Comparison of ENCODE assay signal across 25 mouse cellular contexts in the genomic region with DNA sequence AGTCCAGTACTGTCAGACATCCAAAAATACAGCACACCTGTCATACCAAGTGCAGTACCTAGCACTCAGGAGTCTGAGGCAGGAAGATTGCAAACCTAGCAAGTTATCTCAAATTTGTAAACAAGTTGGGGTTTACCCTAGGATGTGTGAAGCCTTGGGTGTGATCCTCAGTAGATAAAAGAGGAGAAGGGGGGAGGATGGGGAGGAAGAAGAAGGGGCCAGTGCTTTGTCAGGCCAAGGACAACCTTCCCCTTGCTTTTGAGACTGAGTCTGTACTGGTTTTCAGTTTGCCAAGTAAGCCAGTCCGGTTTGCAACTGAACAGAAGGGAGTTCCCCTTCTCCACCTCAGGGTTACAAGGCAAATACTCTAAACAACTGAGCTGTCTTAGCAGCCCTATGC. TPM values are rescaled to one million over a fixed set of nuclear protein-coding genes. Genes with fewer than 3 reads are reported as not detected.
A peak's percentile ranks its signal among the peaks of the same experiment; 100 is the strongest.
DNase-seq lines count a peak whose midpoint lies in the region; ATAC-seq lines count a peak whose summit lies in the region.
"Had no signal": no experiment of that assay in that cellular context is flagged by ENCODE, and none has a peak within 500 bp of the region (broad histone marks: within the 10 kb centered on the region; RNA-seq: fewer than 3 reads in every experiment).

No protein-coding gene starts in this region.

- peak; percentile 27 for DNase-seq in A20 (ENCODE audit: low read depth, low spot score)
- DNase-seq in CD4-positive, CD25-positive, alpha-beta regulatory T cell, adult 2 months (ENCODE audit: low read depth, low spot score), result peak; percentile 31
- no peak for DNase-seq in forebrain, embryonic 14.5 days (ENCODE audit: low spot score)
- DNase-seq: adrenal gland, adult 2 months; cerebellum, adult 9-10 months; heart, postnatal 14 days; kidney, adult 11 months; kidney, postnatal 14 days; left cerebral cortex, postnatal 4 days; lung, adult 18-20 months; lung, postnatal 14 days; right cerebral cortex, adult 18-20 months; thymus, adult 18-20 months; thymus, postnatal 4 days had no signal

- no peak overlapping the region for H3K27ac ChIP-seq in kidney, embryonic 16.5 days (ENCODE audit: low read length)
- H3K27ac ChIP-seq in forebrain, embryonic 14.5 days (ENCODE audit: low read depth, low read length), result no peak overlapping the region
- no peak overlapping the region for H3K27ac ChIP-seq in forebrain, embryonic 15.5 days (replicated peaks)
- no peak overlapping the region for H3K27ac ChIP-seq in midbrain, embryonic 15.5 days
- H3K27ac ChIP-seq: embryonic facial prominence, embryonic 13.5 days; heart, embryonic 10.5 days; hindbrain, embryonic 13.5 days; midbrain, embryonic 10.5 days; neural tube, embryonic 13.5 days had no signal

- no peaks in the 10 kb centered on the region for H3K9me3 ChIP-seq in kidney, embryonic 16.5 days (ENCODE audit: low read length)
- no peaks in the 10 kb centered on the region for H3K9me3 ChIP-seq in forebrain, embryonic 14.5 days (replicated peaks; ENCODE audit: control insufficient read depth, low read length)
- no peaks in the 10 kb centered on the region for H3K9me3 ChIP-seq in forebrain, embryonic 15.5 days
- no peaks in the 10 kb centered on the region for H3K9me3 ChIP-seq in midbrain, embryonic 15.5 days
- H3K9me3 ChIP-seq: embryonic facial prominence, embryonic 13.5 days; heart, embryonic 10.5 days; hindbrain, embryonic 13.5 days; midbrain, embryonic 10.5 days; neural tube, embryonic 13.5 days had no signal

- H3K36me3 ChIP-seq in kidney, embryonic 16.5 days (ENCODE audit: insufficient read depth, low read length), result no peaks in the 10 kb centered on the region
- H3K36me3 ChIP-seq in forebrain, embryonic 14.5 days (ENCODE audit: control insufficient read depth, insufficient read depth, low read length), result no peaks in the 10 kb centered on the region
- no peaks in the 10 kb centered on the region for H3K36me3 ChIP-seq in forebrain, embryonic 15.5 days
- H3K36me3 ChIP-seq in midbrain, embryonic 15.5 days (replicated peaks), result no peaks in the 10 kb centered on the region
- H3K36me3 ChIP-seq: embryonic facial prominence, embryonic 13.5 days; heart, embryonic 10.5 days; hindbrain, embryonic 13.5 days; midbrain, embryonic 10.5 days; neural tube, embryonic 13.5 days had no signal

- no peak overlapping the region for H3K4me2 ChIP-seq in kidney, embryonic 16.5 days (replicated peaks; ENCODE audit: low read depth, low read length)
- H3K4me2 ChIP-seq in forebrain, embryonic 14.5 days (ENCODE audit: low read length), result no peak overlapping the region
- H3K4me2 ChIP-seq in forebrain, embryonic 15.5 days (replicated peaks), result no peak overlapping the region
- H3K4me2 ChIP-seq in midbrain, embryonic 15.5 days, result no peak overlapping the region
- H3K4me2 ChIP-seq: embryonic facial prominence, embryonic 13.5 days; hindbrain, embryonic 13.5 days; neural tube, embryonic 13.5 days had no signal

- ATAC-seq in hematopoietic stem cell, adult 5-6 weeks (replicated peaks in 1 of 2; ENCODE audit: insufficient read depth in 1 of 2, low FRiP score in 2 of 2, low TSS enrichment in 1 of 2, low read depth in 1 of 2, poor library complexity in 2 of 2, severe bottlenecking in 2 of 2), result peak; percentile 77 to 79
- peak; percentile 58 for ATAC-seq in megakaryocyte, adult 5-6 weeks (ENCODE audit: poor library complexity, severe bottlenecking)
- ATAC-seq in kidney, embryonic 16.5 days (ENCODE audit: low FRiP score, low TSS enrichment), result no peak
- ATAC-seq in forebrain, embryonic 14.5 days, result no peak
- ATAC-seq in forebrain, embryonic 15.5 days (replicated peaks), result no peak
- no peak for ATAC-seq in midbrain, embryonic 15.5 days (replicated peaks)
- ATAC-seq: forebrain, embryonic 16.5 days had no signal

- 76% methylated on average over 1 of the region's 1 CpGs for WGBS in kidney, embryonic 16.5 days
- 83% methylated on average over 1 of the region's 1 CpGs for WGBS in forebrain, embryonic 14.5 days
- 68% methylated on average over 1 of the region's 1 CpGs for WGBS in forebrain, embryonic 15.5 days
- 67% methylated on average over 1 of the region's 1 CpGs for WGBS in midbrain, embryonic 15.5 days

- H3K4me3 ChIP-seq in kidney, embryonic 16.5 days (ENCODE audit: low read length), result no peak overlapping the region
- no peak overlapping the region for H3K4me3 ChIP-seq in forebrain, embryonic 14.5 days (ENCODE audit: low read depth, low read length)
- no peak overlapping the region for H3K4me3 ChIP-seq in forebrain, embryonic 15.5 days
- no peak overlapping the region for H3K4me3 ChIP-seq in midbrain, embryonic 15.5 days
- H3K4me3 ChIP-seq: embryonic facial prominence, embryonic 13.5 days; heart, embryonic 10.5 days; hindbrain, embryonic 13.5 days; midbrain, embryonic 10.5 days; neural tube, embryonic 13.5 days had no signal

- H3K27me3 ChIP-seq in kidney, embryonic 16.5 days (ENCODE audit: insufficient read depth, low read length), result no peaks in the 10 kb centered on the region
- H3K27me3 ChIP-seq in forebrain, embryonic 14.5 days (replicated peaks; ENCODE audit: control insufficient read depth, insufficient read depth, low read length), result no peaks in the 10 kb centered on the region
- no peaks in the 10 kb centered on the region for H3K27me3 ChIP-seq in forebrain, embryonic 15.5 days
- no peaks in the 10 kb centered on the region for H3K27me3 ChIP-seq in midbrain, embryonic 15.5 days (replicated peaks)
- H3K27me3 ChIP-seq: embryonic facial prominence, embryonic 13.5 days; neural tube, embryonic 13.5 days had no signal

- H3K9ac ChIP-seq in kidney, embryonic 16.5 days (replicated peaks; ENCODE audit: low read length), result no peak overlapping the region
- no peak overlapping the region for H3K9ac ChIP-seq in forebrain, embryonic 14.5 days (ENCODE audit: low read length)
- no peak overlapping the region for H3K9ac ChIP-seq in forebrain, embryonic 15.5 days (replicated peaks)
- H3K9ac ChIP-seq in midbrain, embryonic 15.5 days, result no peak overlapping the region
- H3K9ac ChIP-seq: embryonic facial prominence, embryonic 13.5 days; hindbrain, embryonic 13.5 days; neural tube, embryonic 13.5 days had no signal

- no peaks in the 10 kb centered on the region for H3K4me1 ChIP-seq in kidney, embryonic 16.5 days (ENCODE audit: insufficient read depth, low read length)
- H3K4me1 ChIP-seq in forebrain, embryonic 14.5 days (ENCODE audit: control insufficient read depth, insufficient read depth, low read length), result no peaks in the 10 kb centered on the region
- no peaks in the 10 kb centered on the region for H3K4me1 ChIP-seq in forebrain, embryonic 15.5 days
- H3K4me1 ChIP-seq in midbrain, embryonic 15.5 days, result no peaks in the 10 kb centered on the region
- H3K4me1 ChIP-seq: embryonic facial prominence, embryonic 13.5 days; hindbrain, embryonic 13.5 days; midbrain, embryonic 10.5 days; neural tube, embryonic 13.5 days had no signal

RNA-seq across cellular contexts. Expression of gene St3gal6, which starts 22.1 kb away (rescaled TPM):
- total RNA-seq in hematopoietic stem cell, adult 5-6 weeks (2017), result 8.4 and 17.6 TPM in 2 replicates
- total RNA-seq in megakaryocyte, adult 5-6 weeks (2015), result 9.4 and 15.6 TPM in 2 replicates
- total RNA-seq in megakaryocyte, adult 5-6 weeks (2017), result 11.9 and 17.3 TPM in 2 replicates
- polyA plus RNA-seq in kidney, embryonic 16.5 days (2015; fragmentation: Nextera tagmentation; extraction: Ambion mirVana), result 80.5 and 89.9 TPM in 2 replicates
- polyA plus RNA-seq in forebrain, embryonic 14.5 days (2014; fragmentation: Nextera tagmentation; extraction: Ambion mirVana), result 7.8 and 8.3 TPM in 2 replicates
- 4.3 and 6.8 TPM in 2 replicates for polyA plus RNA-seq in forebrain, embryonic 15.5 days (2015; fragmentation: Nextera tagmentation; extraction: Ambion mirVana)
- 12.1 and 13.6 TPM in 2 replicates for polyA plus RNA-seq in midbrain, embryonic 15.5 days (2015; fragmentation: Nextera tagmentation; extraction: Ambion mirVana)

Comparison
In these comparisons a context has a peak if more than half of its experiments do, and no peak if none do; other contexts are left out.
1. ATAC-seq: peak in hematopoietic stem cell, adult 5-6 weeks (2 of 2) and megakaryocyte, adult 5-6 weeks (single experiment); none in kidney, embryonic 16.5 days (single experiment), forebrain, embryonic 14.5 days (single experiment), forebrain, embryonic 15.5 days (single experiment) and midbrain, embryonic 15.5 days (single experiment).